Mouse (Mus musculus): ENCODE measurements at regions not wholly inside any gene's neighbourhood (a gene's known extent, or its start where the extent isn't known, plus 50 kb on each side); places are given as distances from the start of the nearest gene placed in this dataset.

- DNase-seq, result no peak
Measured at GRCm38 (mm10) chr4:69197577-69197976, 243.4 kb upstream of the Brinp1 start.

GRCm38 (mm10) chr4:69196094-69196493 lies 241.9 kb upstream of the Brinp1 start:
- no peak for DNase-seq

- DNase-seq, result peak; percentile 61 to 66
Measured at GRCm38 (mm10) chr4:69195645-69196044, 241.4 kb upstream of the Brinp1 start.
